ENCODE assay signal across 27 mouse cellular contexts in genomic region chr13:20461616-20462015, GRCm38 (mm10).
DNase-seq lines count a peak whose midpoint lies in the region; ATAC-seq and TF ChIP-seq lines count a peak whose summit lies in the region.
"Had no signal": no experiment of that assay in that cellular context is flagged by ENCODE, and none has a peak within 500 bp of the region (broad histone marks: within the 10 kb centered on the region; RNA-seq: fewer than 3 reads in every experiment).

No protein-coding gene starts in this region.

- H3K27me3 ChIP-seq in hindbrain, postnatal 0 days (ENCODE audit: insufficient read depth, low read length) = no peaks in the 10 kb centered on the region
- no peaks in the 10 kb centered on the region for H3K27me3 ChIP-seq in hindbrain, embryonic 12.5 days
- H3K27me3 ChIP-seq: embryonic facial prominence, embryonic 12.5 days; heart, embryonic 12.5 days; hindbrain, embryonic 15.5 days; liver, embryonic 15.5 days; midbrain, embryonic 15.5 days; neural tube, embryonic 13.5 days; Patski had no signal

- no peak overlapping the region for H3K4me2 ChIP-seq in hindbrain, postnatal 0 days (ENCODE audit: low read depth, low read length)
- H3K4me2 ChIP-seq in hindbrain, embryonic 12.5 days (replicated peaks) = no peak overlapping the region
- H3K4me2 ChIP-seq: embryonic facial prominence, embryonic 12.5 days; heart, embryonic 12.5 days; hindbrain, embryonic 15.5 days; liver, embryonic 15.5 days; lung, embryonic 14.5 days; midbrain, embryonic 15.5 days; neural tube, embryonic 13.5 days had no signal

- peak; percentile 64 for DNase-seq in hindbrain, postnatal 0 days (ENCODE audit: low spot score)
- DNase-seq in cerebellum, adult 11-12 months = peak; percentile 79
- peak; percentile 82 for DNase-seq in cerebellum, adult 9-11 months
- DNase-seq in urinary bladder, adult 2 months (ENCODE audit: low spot score) = no peak
- no peak for DNase-seq in gastrocnemius, adult 8-10 months (ENCODE audit: low spot score in 2 of 2)
- no peak for DNase-seq in right cerebral cortex, adult 18-20 months
- DNase-seq: adrenal gland, postnatal 25 days; embryo, embryonic 11 days; gastrocnemius, adult 2 months; heart, adult 2 months; heart, postnatal 4 days; kidney, adult 9 months; kidney, postnatal 10 days; lung, embryonic 14.5 days; thymus, adult 2 months; thymus, postnatal 4 days had no signal

- WGBS in hindbrain, postnatal 0 days = 65% methylated on average over 3 of the region's 3 CpGs
- WGBS in hindbrain, embryonic 12.5 days = 88% methylated on average over 3 of the region's 3 CpGs

- no peak for TF ChIP-seq CTCF in hindbrain, postnatal 0 days (IDR thresholded peaks at IDR 0.05; ENCODE audit: low read depth)

- no peaks in the 10 kb centered on the region for H3K36me3 ChIP-seq in hindbrain, postnatal 0 days (ENCODE audit: insufficient read depth, low read length)
- H3K36me3 ChIP-seq in hindbrain, embryonic 12.5 days = no peaks in the 10 kb centered on the region
- H3K36me3 ChIP-seq: embryonic facial prominence, embryonic 12.5 days; heart, embryonic 12.5 days; hindbrain, embryonic 15.5 days; liver, embryonic 15.5 days; midbrain, embryonic 10.5 days; midbrain, embryonic 15.5 days; neural tube, embryonic 13.5 days had no signal

- no peaks in the 10 kb centered on the region for H3K9me3 ChIP-seq in hindbrain, postnatal 0 days (ENCODE audit: low read length)
- no peaks in the 10 kb centered on the region for H3K9me3 ChIP-seq in hindbrain, embryonic 12.5 days (replicated peaks)
- H3K9me3 ChIP-seq: embryonic facial prominence, embryonic 12.5 days; heart, embryonic 12.5 days; hindbrain, embryonic 15.5 days; liver, embryonic 15.5 days; midbrain, embryonic 10.5 days; midbrain, embryonic 15.5 days; neural tube, embryonic 13.5 days had no signal

- no peak overlapping the region for H3K4me3 ChIP-seq in hindbrain, postnatal 0 days (ENCODE audit: low read length)
- no peak overlapping the region for H3K4me3 ChIP-seq in hindbrain, embryonic 12.5 days
- H3K4me3 ChIP-seq: embryonic facial prominence, embryonic 12.5 days; gastrocnemius, adult 2 months; heart, adult 2 months; heart, embryonic 12.5 days; hindbrain, embryonic 15.5 days; liver, embryonic 15.5 days; midbrain, embryonic 10.5 days; midbrain, embryonic 15.5 days; neural tube, embryonic 13.5 days had no signal

- no peak overlapping the region for H3K9ac ChIP-seq in hindbrain, postnatal 0 days (replicated peaks; ENCODE audit: low read length)
- H3K9ac ChIP-seq in hindbrain, embryonic 12.5 days = no peak overlapping the region
- H3K9ac ChIP-seq: embryonic facial prominence, embryonic 12.5 days; heart, embryonic 12.5 days; hindbrain, embryonic 15.5 days; liver, embryonic 15.5 days; lung, embryonic 14.5 days; midbrain, embryonic 15.5 days; neural tube, embryonic 13.5 days had no signal

- H3K27ac ChIP-seq in hindbrain, postnatal 0 days = peak overlapping the region; percentile 37; the same call in 1 of the 2 replicates
- H3K27ac ChIP-seq in hindbrain, embryonic 12.5 days = no peak overlapping the region
- H3K27ac ChIP-seq: embryonic facial prominence, embryonic 12.5 days; gastrocnemius, adult 2 months; heart, adult 2 months; hindbrain, embryonic 15.5 days; liver, embryonic 15.5 days; midbrain, embryonic 10.5 days; midbrain, embryonic 15.5 days; neural tube, embryonic 13.5 days had no signal

- ATAC-seq in hindbrain, postnatal 0 days = no peak
- no peak for ATAC-seq in hindbrain, embryonic 12.5 days (ENCODE audit: low FRiP score)
- ATAC-seq: forebrain, embryonic 16.5 days; intestine, embryonic 16.5 days; midbrain, embryonic 15.5 days; Patski had no signal

- H3K4me1 ChIP-seq in hindbrain, postnatal 0 days (ENCODE audit: insufficient read depth, low read length) = no peaks in the 10 kb centered on the region
- no peaks in the 10 kb centered on the region for H3K4me1 ChIP-seq in hindbrain, embryonic 12.5 days
- H3K4me1 ChIP-seq: embryonic facial prominence, embryonic 12.5 days; hindbrain, embryonic 15.5 days; liver, embryonic 15.5 days; midbrain, embryonic 15.5 days had no signal

Comparison
In these comparisons a context has a peak if more than half of its experiments do, and no peak if none do; other contexts are left out.
1. DNase-seq: peak in hindbrain, postnatal 0 days (single experiment), cerebellum, adult 11-12 months (single experiment) and cerebellum, adult 9-11 months (single experiment); none in urinary bladder, adult 2 months (single experiment), gastrocnemius, adult 8-10 months (0 of 2) and right cerebral cortex, adult 18-20 months (single experiment).